Mouse (Mus musculus): Measurements from ENCODE around the gene Pgc.

DNA sequence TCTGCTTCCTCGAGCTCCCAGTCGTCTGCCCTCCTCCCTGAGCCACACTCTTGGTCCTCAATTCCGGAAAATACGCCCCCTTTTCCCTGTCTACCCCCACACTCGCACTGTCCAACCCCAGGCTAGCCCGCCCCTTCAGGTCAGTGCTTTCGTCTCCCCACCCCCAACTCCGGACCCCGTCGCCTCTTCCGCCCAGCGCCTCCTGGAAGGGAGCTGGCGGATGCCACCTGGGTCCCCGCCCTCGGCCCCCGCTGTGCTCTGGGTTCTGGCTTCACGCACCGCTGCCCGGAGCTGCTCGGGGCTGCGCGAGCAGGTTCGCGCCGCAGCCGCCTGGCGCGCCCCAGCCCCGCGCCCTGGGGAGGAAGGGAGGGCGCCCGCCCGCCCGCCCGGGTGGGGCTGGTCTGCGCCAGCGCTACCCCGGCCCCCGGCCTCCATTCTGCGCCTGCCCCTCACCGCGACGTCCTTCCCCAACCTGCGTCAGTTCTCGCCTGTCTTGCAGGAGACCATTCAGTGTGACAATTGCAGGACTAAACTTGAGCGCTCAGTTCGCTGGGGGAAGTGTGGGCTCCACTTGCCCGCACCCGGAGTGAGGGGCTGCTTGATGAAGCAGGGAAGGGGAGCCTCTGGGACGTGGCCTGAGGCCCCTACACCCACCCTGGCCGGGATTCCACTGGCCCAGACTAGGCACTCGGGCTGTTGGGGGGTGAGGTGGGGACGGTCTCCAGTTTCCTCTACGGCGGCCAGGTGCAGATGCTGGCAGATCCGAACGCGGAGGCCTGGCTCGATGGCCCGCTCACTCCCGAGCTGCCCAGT lies 11.6 kb downstream of the Pgc start:
- TF ChIP-seq CTCF (IDR thresholded peaks at IDR 0.05; ENCODE audit: insufficient read depth, low read length) = no peak
- no peak for TF ChIP-seq POLR2A (IDR thresholded peaks at IDR 0.05; ENCODE audit: borderline replicate concordance, extremely low read depth, low read depth, low read length)

Data from lung, adult 2 months (tissue).